Mouse (Mus musculus) frontal cortex, adult 2 months (tissue): ENCODE measurements around the gene Il11ra1. TPM values are rescaled to one million over a fixed set of nuclear protein-coding genes. Genes with fewer than 3 reads are reported as not detected.
"Not testable (repeated sequence)": the region's sequence is repeated elsewhere in the genome, so short reads cannot be mapped to it uniquely, and the experiment has no call there.

Experiments used
- DNase-seq, 2 experiments: peaks; one replicate each; pipeline ENCODE4 v3.0.0; 2022; ENCODE audit warnings: low spot score in 1 of 2; ENCODE audit errors: extremely low spot score in 1 of 2
- polyA plus RNA-seq: library from polyadenylated mRNA; depleted of rRNA; stranded (reverse); fragments of >200 nt; gene quantifications from 2 replicates; pipeline ENCODE4 v1.2.3, GENCODE M21; 2012

Il11ra1 gene
- polyA plus RNA-seq, 1 experiment, result 37.0 TPM

GRCm38 (mm10) chr4:41678863-41679262, 20.9 kb upstream of the Il11ra1 start:
- DNase-seq, result no peak

GRCm38 (mm10) chr4:41679291-41679690, 20.5 kb upstream of the Il11ra1 start:
- DNase-seq, result no peak

- DNase-seq, result peak in 1 of 2 experiments; percentile 57
Measured at GRCm38 (mm10) chr4:41681176-41681575, 18.6 kb upstream of the Il11ra1 start.

GRCm38 (mm10) chr4:41681947-41682346, 17.8 kb upstream of the Il11ra1 start:
- no peak for DNase-seq

- no peak for DNase-seq
Measured at GRCm38 (mm10) chr4:41682789-41683188, 17.0 kb upstream of the Il11ra1 start.

- DNase-seq, result not testable (repeated sequence)
Measured at GRCm38 (mm10) chr4:41683303-41683702, 16.5 kb upstream of the Il11ra1 start.

GRCm38 (mm10) chr4:41684131-41684930, 15.5 kb upstream of the Il11ra1 start:
- not testable (repeated sequence) for DNase-seq

- not testable (repeated sequence) for DNase-seq
Measured at GRCm38 (mm10) chr4:41684931-41685453, 14.8 kb upstream of the Il11ra1 start.

- DNase-seq, result not testable (repeated sequence)
Measured at GRCm38 (mm10) chr4:41685882-41686492, 13.8 kb upstream of the Il11ra1 start.

- DNase-seq, result not testable (repeated sequence)
Measured at GRCm38 (mm10) chr4:41688562-41688961, 11.2 kb upstream of the Il11ra1 start.

GRCm38 (mm10) chr4:41690014-41690413, 9.8 kb upstream of the Il11ra1 start:
- not testable (repeated sequence) for DNase-seq

- not testable (repeated sequence) for DNase-seq
Measured at GRCm38 (mm10) chr4:41693511-41693910, 6.3 kb upstream of the Il11ra1 start.

GRCm38 (mm10) chr4:41695800-41696199, 4.0 kb upstream of the Il11ra1 start:
- not testable (repeated sequence) for DNase-seq

- not testable (repeated sequence) for DNase-seq
Measured at GRCm38 (mm10) chr4:41696452-41696851, 3.3 kb upstream of the Il11ra1 start.

- peak in 1 of 2 experiments; percentile 91 for DNase-seq
Measured at GRCm38 (mm10) chr4:41696930-41697841, 2.6 kb upstream of the Il11ra1 start, which contains the start of gene Cntfr. Cntfr (minus strand) TSS chr4:41697089.

- not testable (repeated sequence) for DNase-seq
Measured at GRCm38 (mm10) chr4:41698421-41699016, 1.3 kb upstream of the Il11ra1 start.

- DNase-seq, result not testable (repeated sequence)
Measured at GRCm38 (mm10) chr4:41700224-41700623, 435 bp downstream of the Il11ra1 start.

GRCm38 (mm10) chr4:41702226-41702625, 2.4 kb downstream of the Il11ra1 start:
- not testable (repeated sequence) for DNase-seq

- no peak for DNase-seq
Measured at GRCm38 (mm10) chr4:41704651-41705050, 4.9 kb downstream of the Il11ra1 start.
